Mouse (Mus musculus) lung, postnatal 25 days (tissue): ENCODE measurements around the gene Lrmda.
"Not testable (repeated sequence)": the region's sequence is repeated elsewhere in the genome, so short reads cannot be mapped to it uniquely, and the experiment has no call there.

Experiments
- DNase-seq: peaks from one replicate; pipeline ENCODE4 v3.0.0; 2022; ENCODE audit warnings: low spot score

Lrmda gene

DNA sequence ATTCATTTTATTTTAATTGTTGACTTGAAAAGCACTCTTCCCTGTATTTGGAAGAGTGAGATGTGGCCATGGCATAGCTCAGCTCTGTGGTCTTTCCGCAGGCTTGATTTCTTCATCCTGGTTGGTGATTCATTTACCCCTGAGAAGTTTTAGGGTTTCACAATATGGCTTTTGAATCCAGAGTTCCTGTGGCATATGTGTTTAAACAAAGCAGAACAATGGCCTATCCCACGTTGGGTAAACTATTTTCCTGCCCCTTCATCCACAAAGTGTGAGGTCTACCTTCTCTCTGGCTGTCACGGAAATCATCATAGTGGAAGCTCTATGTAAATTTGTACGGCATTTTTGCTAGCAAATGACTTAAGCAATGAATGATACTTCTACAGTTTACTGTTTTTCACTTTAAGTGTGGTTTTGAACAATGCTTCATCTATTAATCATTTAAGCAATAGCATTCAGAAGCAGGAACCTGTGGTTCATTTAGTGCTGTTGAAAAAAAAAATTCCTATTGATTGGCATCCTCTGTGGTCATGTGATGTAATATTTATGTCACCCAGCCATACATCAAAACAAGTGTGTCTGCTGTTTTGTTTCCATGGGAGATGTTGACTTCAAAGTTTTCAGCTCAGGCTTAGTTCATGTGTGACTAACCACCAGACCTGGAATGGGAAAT, 567.9 kb downstream of the Lrmda start:
- DNase-seq = peak; percentile 20

DNA sequence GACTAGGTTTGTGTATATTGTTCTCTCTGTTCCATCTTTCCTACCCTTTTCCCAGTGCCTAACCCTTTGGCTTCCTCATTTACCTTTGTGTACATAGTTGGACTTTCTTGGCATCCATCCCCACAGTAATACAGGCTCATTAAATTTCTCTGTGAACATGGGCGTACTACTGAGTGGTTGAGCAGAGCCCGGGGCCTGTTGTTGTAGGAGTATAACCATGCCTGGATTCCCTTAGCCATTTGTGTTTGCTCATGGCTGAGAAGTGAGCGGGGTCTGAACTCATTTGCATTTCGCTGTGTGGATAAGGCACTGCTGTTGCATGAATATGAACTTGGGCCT, 568.4 kb downstream of the Lrmda start:
- DNase-seq = no peak

DNA sequence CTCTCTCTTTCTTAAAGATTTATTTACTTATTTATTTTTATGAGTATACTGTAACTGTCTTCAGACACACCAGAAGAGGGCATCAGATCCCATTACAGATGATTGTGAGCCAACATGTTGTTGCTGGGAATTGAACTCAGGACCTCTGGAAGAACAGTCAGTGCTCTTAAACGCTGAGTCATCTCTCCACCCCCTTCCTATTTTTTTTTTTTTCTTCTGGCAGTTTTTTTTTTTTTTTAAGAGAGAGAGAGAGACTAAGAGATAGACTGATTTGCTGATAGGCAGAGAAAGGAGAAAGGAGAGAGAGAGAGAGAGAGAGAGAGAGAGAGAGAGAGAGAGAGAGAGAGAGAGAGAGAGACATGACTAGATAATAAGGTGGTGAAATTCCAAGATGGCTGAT, 568.9 kb downstream of the Lrmda start:
- DNase-seq = not testable (repeated sequence)

DNA sequence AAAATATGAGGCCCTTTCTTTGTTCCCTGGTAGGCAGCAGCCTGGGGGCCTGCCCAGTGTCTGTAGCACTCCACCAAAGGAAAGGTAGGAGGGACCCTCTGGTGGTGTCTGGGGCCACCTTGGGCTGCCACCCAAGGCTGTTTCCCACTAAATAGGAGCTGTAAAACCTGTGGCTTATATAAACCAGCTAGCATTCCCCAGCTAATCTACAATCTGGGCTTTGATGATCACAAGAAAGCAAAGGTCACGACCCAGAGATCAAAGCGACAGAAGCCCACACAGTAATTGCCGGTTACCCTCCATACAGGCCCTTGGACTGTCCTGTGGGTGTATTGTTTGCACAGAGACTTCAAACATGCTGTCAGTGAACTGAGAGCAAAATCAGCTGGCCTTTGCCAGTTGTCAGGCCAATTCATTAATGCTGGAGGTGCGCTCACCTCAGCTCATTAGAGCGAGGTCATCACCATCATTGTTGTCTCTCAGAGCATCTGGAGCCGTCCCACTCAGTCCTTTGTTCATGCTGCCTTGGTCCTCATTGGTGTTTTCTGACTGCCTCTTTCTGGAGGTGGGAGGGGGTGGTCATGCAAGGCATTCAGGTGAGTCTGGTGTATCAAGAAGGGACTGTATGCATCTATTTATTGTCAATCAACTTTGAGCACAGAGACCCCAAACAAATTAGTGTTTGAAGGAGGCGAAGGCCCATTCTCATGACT, 570.1 kb downstream of the Lrmda start:
- DNase-seq = no peak

DNA sequence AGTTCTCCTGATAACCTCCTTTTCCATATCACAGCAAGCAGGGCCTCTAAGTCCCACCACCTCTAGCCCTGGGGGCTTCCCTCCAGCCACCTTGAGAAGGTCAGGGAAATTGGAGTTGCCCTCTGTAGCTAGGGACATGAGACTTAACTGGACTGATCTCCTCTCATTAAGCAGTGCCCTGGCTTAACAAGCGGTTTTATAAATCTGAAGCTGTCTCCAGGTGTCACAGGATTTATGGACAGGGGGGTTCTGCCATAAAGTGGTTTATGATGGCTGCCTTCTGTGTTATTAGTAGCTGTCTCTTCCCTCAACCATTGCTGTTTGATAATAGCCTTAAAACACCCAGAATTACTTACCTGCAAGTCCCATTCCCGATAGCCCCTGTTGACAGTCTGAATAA, 571.7 kb downstream of the Lrmda start:
- DNase-seq = no peak

DNA sequence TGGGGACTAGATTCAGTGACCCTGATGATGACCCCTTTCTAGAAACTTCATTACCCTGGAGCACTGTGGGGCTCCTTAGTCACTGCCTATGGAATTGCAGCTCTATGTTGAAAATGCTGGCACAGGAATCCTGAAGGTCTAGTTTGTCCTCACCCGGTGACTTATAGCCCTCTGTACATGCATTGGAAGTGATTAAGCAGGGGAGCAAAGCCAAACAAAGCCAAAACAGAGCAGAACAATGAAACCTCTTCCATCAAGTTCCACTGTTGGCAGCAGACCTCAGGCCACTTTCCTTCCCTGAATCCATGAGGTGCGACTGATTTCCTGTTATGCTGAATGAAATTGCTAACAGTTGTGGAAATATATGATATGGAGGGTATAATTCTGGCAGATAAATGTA, 578.0 kb downstream of the Lrmda start:
- no peak for DNase-seq

DNA sequence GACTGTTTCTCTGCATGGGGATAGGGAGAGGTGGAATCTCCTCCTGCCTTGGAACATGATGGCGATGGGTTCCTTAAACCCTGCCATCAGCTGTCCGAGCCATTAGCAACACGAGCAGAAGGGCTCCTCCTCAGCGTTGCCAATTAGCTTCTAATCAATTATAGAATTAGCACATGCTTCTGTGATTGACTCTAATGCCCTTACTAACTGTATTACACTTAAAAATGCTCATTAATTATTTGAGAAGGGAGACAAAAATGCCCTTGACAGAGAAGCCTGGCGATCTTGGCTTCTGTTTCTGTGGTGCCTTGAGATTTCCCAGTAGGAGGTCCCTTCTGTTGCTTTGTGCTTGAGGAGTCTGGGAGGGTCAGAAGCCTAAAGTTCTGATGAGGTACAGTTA, 579.1 kb downstream of the Lrmda start:
- DNase-seq = no peak

DNA sequence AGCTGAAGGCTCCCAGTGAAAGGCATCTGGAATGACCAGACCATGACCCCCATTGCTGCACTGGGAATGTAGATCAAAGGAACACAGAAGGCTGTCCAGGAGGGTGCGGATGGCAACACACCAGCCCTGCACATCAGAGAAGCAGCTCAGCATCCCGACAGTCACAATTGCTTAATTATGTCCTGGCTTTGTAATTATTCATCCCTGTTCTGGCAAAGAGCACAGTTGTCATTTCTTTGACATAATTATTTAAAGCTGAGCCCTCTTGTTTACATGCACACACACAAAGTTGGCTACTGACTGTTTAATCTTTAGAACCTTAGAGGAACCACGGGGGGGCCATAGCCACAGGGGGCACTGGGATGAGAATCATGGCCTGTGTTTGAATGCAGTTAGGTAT, 580.7 kb downstream of the Lrmda start:
- DNase-seq = no peak

DNA sequence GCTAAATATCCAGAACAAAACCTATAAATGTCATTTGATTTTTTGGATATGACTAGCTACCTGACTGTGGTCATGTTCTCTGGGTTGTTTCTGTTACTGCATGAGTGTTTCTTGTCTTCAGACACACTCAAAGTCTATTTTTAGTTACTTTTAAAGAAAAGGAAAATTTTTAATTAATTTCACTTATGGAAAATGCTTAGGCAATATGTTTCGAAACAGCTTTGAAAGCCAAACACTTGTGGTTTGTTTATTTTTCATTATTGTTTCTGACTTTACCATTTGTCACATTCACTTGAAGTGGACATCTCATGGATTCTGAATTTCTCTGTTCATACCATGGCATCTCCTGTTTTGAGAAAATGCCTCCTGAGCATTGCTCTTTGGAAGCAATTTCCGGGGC, 582.8 kb downstream of the Lrmda start:
- DNase-seq = no peak

DNA sequence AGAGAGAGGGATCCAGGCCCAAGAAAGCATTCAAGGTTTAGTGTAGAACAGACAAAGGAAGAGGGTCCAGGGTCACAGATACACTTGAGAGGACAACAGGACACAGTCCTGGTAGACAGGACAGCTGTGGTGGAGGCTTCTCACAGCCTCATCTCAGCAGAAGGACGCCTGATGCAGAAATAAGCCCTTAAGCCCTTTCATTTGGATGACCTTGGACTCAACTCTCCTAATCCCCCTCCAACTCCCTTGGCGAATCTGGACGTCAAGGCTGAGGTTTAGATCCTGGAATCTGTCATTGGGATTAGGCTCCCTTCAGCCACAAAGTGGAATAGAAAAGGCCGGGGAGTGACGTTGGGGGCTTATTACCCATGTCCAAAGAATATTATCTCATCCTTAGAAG, 589.1 kb downstream of the Lrmda start:
- DNase-seq = no peak

DNA sequence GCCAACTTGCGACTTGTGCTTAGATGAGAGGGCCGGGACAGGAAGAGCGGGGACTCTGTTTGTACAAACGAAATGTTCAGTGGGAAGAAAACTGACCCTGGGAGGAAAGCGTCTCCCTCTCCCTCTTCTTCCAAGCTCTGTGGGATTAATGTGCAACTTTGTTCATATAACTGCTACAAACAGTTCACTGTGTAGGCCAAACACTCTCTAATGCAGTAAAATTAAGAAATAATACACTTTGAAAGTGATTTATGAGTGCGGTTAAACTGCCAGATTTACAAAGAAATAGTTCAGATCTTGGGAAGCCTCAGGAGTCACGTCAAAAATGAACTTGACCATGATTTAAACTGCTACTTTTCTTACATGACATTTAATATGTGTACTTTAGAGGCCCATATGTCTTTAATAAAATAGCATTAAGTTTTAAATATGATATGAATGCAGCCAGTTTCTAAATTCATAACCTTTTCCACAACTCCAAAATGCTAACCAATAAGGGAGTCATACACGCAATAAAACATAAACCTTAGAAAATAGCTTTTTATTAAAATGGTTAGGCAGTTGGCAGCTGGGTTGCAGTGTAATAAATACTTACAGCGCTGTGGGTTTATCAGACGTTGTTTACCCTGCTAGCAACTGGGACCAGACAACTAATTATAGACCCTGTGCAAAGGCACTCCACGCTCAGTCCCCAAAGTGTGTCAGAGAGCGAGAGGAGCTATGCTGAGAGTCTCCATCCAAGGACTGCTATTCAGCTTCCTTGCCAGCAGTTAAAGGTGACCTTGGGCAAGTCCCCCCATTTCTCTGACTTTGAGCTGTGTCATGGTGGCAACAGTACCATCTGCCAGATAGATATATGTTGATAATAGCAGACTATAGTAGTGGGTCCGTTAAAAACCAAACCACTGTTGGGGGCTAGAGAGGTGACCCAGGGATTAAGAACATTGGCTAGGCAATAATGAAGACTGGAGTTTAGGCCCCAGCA, 590.0 kb downstream of the Lrmda start:
- DNase-seq = no peak

DNA sequence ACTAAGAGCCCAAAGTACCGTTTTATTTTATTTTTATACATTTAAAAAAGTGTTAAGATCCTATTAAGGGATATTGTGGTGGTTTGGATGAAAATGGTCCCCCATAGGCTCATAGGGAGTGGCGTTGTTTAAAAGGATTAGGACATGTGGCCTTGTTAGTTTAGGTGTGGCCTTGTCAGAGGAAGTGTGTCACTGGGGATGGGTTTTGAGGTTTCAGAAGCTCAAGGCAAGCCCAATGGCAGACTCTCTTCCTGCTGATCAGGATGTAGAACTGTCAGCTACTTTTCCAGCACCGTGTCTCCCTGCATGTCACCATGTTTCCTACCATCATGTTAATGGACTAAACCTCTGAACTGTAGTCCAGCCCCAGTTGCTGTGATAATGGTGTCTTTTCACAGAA, 591.5 kb downstream of the Lrmda start:
- no peak for DNase-seq

DNA sequence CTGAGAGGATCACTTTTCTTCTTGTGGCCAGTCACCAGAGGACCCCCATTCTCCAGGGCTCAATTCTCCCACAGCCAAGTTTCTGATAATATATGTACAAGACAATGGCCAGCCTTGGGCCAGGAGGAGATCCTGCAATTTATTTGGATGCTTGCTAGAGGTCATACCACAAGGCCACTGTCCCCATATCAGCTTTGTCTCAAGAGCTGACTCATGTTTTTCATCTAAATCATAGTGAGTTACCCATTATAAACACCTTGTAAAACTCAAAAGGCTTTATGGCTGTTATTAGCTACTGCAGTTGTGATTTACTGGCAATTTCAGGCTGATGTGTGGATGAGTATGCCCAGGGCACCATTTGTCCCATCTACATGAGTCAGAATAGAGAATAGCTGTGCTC, 600.7 kb downstream of the Lrmda start:
- DNase-seq = no peak

DNA sequence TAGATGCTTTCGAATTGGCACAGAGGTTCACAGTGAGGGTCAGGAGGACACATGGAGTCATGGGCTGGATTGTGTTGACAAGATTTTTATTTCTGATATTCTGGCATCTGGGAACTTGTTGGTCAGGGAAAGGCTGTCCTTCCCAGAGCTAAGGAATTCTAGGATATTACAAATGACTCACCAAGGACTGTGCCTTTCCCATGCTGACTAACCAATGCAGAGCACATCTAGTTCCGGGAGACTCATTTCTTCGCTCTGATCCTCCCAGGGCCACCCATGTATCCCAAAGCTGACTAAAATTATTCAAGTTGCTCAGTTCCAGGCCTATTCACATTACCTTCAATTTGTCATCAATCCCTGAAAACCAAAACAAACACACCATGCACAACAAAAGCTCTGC, 602.4 kb downstream of the Lrmda start:
- DNase-seq = no peak

DNA sequence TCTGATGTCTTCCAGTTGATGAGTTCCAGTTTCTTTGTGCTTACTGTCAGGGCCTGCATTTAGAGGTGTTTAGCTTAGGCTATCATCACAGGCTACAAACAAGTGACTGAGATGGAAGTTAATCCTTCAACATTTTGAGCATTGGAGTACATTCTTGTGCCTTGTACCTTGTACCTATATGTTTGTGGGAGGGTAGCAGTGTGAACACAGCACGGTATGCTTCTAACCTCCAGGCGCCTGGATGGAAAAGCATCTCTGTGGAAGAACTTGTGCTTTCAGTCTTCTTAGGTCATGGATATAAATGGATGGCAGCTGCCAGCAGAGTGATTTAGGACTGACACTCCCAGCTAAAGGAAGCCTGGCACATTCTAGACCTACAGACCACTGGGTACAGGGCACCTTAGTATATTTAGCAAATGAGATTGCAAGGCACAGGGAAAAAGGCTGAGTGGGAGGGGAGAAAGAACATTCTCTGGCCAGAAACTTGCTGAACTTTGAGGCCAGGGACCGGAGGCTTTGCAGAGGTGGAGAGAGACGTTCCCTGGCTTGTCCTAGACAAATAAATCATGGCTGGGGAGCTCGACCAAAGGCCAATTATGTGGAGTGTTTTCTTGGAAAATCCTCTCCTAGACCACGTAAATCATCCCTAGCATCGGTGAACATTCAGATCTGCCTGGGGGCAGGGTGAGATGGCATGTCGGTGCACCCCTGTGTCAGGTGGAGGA, 607.8 kb downstream of the Lrmda start:
- no peak for DNase-seq

DNA sequence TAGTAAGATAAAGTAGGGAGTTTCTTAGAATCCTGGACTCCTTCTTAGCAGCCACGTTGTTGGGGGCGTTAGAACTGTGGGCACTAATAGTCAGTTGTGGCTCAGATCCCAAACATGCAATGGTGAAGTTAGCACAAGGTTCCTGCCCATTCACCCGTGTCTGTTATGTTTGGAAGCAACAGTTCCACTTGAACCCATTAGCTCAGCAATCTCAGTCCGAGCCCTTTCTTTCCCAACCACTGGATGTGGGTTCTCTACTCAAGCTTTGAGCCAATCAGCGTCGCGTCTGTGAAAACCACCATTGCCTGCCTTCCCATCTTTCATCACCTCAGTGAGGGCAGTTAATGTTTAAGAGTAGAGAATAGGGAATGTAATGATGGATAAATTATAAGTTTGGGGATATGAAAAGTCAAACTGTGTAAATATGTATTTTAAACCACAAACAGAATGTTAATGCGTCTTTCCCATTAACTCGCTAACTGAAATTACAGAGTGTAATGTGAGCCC, 610.9 kb downstream of the Lrmda start:
- DNase-seq = no peak

DNA sequence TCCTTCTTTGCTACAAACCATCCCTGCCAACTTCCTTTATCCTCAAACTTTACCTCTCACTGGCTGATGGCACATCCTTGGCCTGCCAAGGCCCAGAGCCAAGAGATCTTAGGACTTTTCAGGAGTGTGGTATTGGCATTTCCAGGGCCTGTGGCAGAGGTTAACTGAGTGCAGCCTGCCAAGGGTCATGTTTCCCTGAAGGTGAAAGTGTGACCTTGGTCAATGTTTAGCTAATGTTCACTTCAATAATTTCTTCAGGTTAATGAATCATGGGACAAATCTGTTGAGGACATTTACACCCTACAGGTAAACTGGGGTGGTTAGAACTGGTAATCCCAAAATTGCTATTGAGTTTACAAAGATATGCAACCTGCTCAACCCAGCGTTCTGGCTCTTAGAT, 614.1 kb downstream of the Lrmda start:
- no peak for DNase-seq

DNA sequence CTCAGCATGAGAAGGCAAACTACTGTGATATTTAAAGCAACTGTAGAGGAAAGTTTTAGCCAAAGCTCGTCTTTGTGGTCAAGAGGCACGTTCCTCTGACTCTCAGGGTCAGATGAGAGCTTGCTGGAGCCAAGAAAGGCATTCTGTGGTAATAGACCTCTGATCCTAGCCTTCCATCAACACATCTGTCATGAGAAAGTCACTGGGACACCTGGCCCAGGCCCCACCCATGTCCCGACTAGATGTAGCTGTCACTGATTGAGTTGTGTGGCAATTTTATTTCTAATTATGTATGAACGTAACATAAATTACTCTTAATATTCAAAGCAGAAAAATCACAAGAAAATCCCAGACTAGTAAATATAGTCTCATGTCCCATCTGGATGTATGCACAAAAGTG, 624.0 kb downstream of the Lrmda start:
- DNase-seq = no peak

DNA sequence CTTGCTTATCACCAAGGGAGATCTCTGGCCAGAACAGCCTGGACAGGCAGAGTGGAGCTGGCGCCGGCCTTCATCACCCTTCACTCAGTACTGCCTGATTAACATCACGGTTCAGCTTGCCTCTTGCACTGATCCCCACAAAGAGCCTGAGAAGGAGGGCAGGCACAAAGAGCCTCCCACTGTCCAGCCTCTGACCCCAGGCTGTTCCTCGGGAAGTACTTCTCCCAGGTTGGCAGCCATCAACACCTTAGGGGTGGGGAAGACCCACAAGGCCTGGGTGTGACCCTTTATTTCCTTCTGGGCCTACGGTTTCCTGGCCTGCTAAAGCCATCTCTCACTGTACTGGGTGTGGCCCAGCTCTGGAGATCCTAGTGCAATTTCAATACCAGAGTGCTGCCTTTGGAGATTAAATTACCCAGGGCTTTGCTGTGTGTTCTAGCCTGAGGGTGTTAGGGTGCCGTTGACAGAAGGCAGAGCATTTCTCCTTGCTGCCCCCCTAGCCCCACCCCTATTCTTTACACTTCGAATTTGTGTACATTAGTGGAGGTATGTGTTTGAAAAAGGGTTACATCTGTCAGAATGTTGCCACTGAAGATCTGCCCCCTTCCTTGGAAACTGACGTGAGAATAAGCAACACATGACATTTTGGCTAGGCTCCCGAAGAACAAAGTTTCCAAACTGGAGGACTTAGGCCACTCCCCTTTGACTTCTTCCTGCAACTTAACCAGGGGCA, 628.5 kb downstream of the Lrmda start:
- DNase-seq = peak; percentile 58

DNA sequence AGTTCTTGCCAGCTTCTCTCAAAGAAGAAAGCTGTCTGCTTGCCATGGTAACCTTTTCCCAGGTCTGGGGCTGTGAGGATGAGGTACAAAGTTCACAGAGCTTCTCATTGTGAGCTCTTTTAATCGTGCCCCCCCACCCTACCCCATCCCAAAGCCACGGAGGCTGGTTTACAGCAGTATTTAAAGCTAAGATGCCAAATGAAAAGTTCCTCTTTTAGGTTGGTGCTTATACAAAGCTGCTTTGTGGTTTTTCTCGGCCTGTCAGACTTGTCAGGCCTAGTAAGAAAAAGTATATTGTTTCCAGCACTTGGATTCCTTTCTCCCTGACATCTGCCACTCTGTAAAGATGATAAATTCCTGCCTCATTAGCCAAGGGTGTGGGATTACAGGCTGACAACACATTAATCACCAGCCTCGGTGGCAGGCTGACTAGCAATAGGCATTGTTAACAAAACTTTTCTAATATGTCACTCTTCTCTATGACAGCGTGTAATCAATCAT, 629.9 kb downstream of the Lrmda start:
- no peak for DNase-seq
